Mouse (Mus musculus) neutrophil, adult 5-6 weeks (primary cell): Measurements from ENCODE around the gene Dync2h1. TPM values are rescaled to one million over a fixed set of nuclear protein-coding genes. Genes with fewer than 3 reads are reported as not detected.
A peak's percentile ranks its signal among the peaks of the same experiment; 100 is the strongest.
"Not testable (repeated sequence)": the region's sequence is repeated elsewhere in the genome, so short reads cannot be mapped to it uniquely, and the experiment has no call there.

Source experiments
- ATAC-seq: fragments of 151-379, 151-347 bp; 2 replicates; pipeline ENCODE4 v1.8.0; 2017; ENCODE audit warnings: mild to moderate bottlenecking, moderate TSS enrichment; ENCODE audit not compliant: insufficient number of reproducible peaks, poor library complexity, low FRiP score, severe bottlenecking; ENCODE audit errors: extremely low read depth
- total RNA-seq: library from RNA; stranded (forward); fragments of 200-1000 nt; gene quantifications from 2 replicates; pipeline ENCODE4 v1.2.3, GENCODE M21; 2017

The Dync2h1 gene
- 5.4 and 7.2 TPM in 2 replicates for total RNA-seq

- peak; percentile 97 for ATAC-seq
Measured at GRCm38 (mm10) chr9:7184172-7184896, at the start of gene Dync2h1, which contains the start of gene Dcun1d5. Gene Dync2h1, minus strand, starts transcription at chr9:7184446. Gene Dcun1d5, plus strand, starts transcription at chr9:7184520.

- ATAC-seq, result peak; percentile 66
Measured at GRCm38 (mm10) chr9:7221460-7221859, 37.2 kb upstream of the Dync2h1 start.

GRCm38 (mm10) chr9:7221024-7221423, 36.8 kb upstream of the Dync2h1 start:
- no peak for ATAC-seq

GRCm38 (mm10) chr9:7216240-7216639, 32.0 kb upstream of the Dync2h1 start:
- peak; percentile 51; the same call in 1 of the 2 replicates for ATAC-seq

- ATAC-seq, result not testable (repeated sequence)
Measured at GRCm38 (mm10) chr9:7190694-7191093, 6.4 kb upstream of the Dync2h1 start.

GRCm38 (mm10) chr9:7184897-7185291, 648 bp upstream of the Dync2h1 start:
- 0 out of 2 replicates have a peak, but pooled peaks have one; percentile 2 for ATAC-seq

GRCm38 (mm10) chr9:7176618-7177610, 7.3 kb downstream of the Dync2h1 start:
- peak; percentile 98 for ATAC-seq

- ATAC-seq, result no peak
Measured at GRCm38 (mm10) chr9:7173756-7174155, 10.5 kb downstream of the Dync2h1 start.

GRCm38 (mm10) chr9:7167339-7167998, 16.8 kb downstream of the Dync2h1 start:
- ATAC-seq, result no peak

GRCm38 (mm10) chr9:7160688-7161087, 23.6 kb downstream of the Dync2h1 start:
- ATAC-seq, result no peak

- no peak for ATAC-seq
Measured at GRCm38 (mm10) chr9:7159718-7160117, 24.5 kb downstream of the Dync2h1 start.

GRCm38 (mm10) chr9:7158605-7159004, 25.6 kb downstream of the Dync2h1 start:
- ATAC-seq, result no peak

GRCm38 (mm10) chr9:7154391-7154790, 29.9 kb downstream of the Dync2h1 start:
- no peak for ATAC-seq

- no peak for ATAC-seq
Measured at GRCm38 (mm10) chr9:7122863-7123262, 61.4 kb downstream of the Dync2h1 start.

- ATAC-seq, result no peak
Measured at GRCm38 (mm10) chr9:7110166-7110565, 74.1 kb downstream of the Dync2h1 start.

GRCm38 (mm10) chr9:7101361-7101760, 82.9 kb downstream of the Dync2h1 start:
- no peak for ATAC-seq

- ATAC-seq, result no peak
Measured at GRCm38 (mm10) chr9:7074625-7075024, 109.6 kb downstream of the Dync2h1 start.

- ATAC-seq, result no peak
Measured at GRCm38 (mm10) chr9:7070846-7071245, 113.4 kb downstream of the Dync2h1 start.

GRCm38 (mm10) chr9:7050588-7050987, 133.7 kb downstream of the Dync2h1 start:
- no peak for ATAC-seq
